Mouse (Mus musculus): ENCODE results near the gene Olfr284. TPM values are rescaled to one million over a fixed set of nuclear protein-coding genes. Genes with fewer than 3 reads are reported as not detected.

Gene Olfr284
- polyA plus RNA-seq, 1 experiment from 2014 or later: not detected

DNA sequence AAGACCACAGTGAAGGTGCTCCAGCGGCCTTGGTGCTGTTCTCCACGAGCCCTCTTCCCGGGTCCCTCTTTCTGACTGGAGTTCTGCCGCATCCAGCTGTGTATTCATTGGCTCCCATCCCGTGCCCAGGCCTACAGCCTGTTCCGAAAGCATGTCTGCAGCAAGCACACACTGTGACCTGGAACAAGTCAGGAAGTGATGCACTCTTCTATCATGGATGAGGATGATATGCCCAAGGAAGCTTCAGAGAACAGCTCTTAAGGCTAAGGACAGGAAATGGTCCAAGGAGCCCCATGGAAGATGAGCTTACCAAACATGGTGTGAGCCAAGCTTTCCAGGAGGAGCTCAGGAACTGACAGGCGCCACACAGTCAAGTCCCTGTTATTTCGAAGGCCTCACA lies 47.1 kb downstream of the Olfr284 start:
- 93% methylated on average over 8 of the region's 8 CpGs for WGBS
- ATAC-seq (ENCODE audit: low FRiP score, low TSS enrichment) (no peak), DNase-seq (no peak)
- no peak overlapping the region for H3K4me2 ChIP-seq (ENCODE audit: low read length)
- H3K27me3 ChIP-seq (ENCODE audit: control insufficient read depth, insufficient read depth, low read length): no peaks in the 10 kb centered on the region
- H3K4me3 ChIP-seq (replicated peaks; ENCODE audit: low read depth, low read length): no peak overlapping the region
- no peak overlapping the region for H3K9ac ChIP-seq (replicated peaks; ENCODE audit: low read length)
- H3K4me1 ChIP-seq (ENCODE audit: control insufficient read depth, insufficient read depth, low read length): no peaks in the 10 kb centered on the region
- H3K9me3 ChIP-seq (ENCODE audit: control insufficient read depth, low read length): no peaks in the 10 kb centered on the region
- no peak overlapping the region for H3K27ac ChIP-seq (replicated peaks; ENCODE audit: low read depth, low read length)
- 0 out of 2 replicates have a peak, but pooled peaks cover 8% of the 10 kb centered on the region for H3K36me3 ChIP-seq (ENCODE audit: control insufficient read depth, insufficient read depth, low read length)

Other genes with a start within 250 kb of the Olfr284 start
- 72.4 and 80.5 TPM in 2 replicates for gene Pfkm, start 248.4 kb downstream of the Olfr284 start, polyA plus RNA-seq (2014; fragmentation: Nextera tagmentation; extraction: Ambion mirVana)
- gene Senp1, start 247.2 kb downstream of the Olfr284 start, polyA plus RNA-seq (2014; fragmentation: Nextera tagmentation; extraction: Ambion mirVana): 26.1 and 27.2 TPM in 2 replicates
- 65.9 and 71.8 TPM in 2 replicates for gene Asb8, start 175.4 kb downstream of the Olfr284 start, polyA plus RNA-seq (2014; fragmentation: Nextera tagmentation; extraction: Ambion mirVana)
- 98.5 and 102 TPM in 2 replicates for gene Ccdc184, start 173.8 kb downstream of the Olfr284 start, polyA plus RNA-seq (2014; fragmentation: Nextera tagmentation; extraction: Ambion mirVana)
- not detected in 2 replicates for gene Olfr288, start 145.4 kb downstream of the Olfr284 start, polyA plus RNA-seq (2014; fragmentation: Nextera tagmentation; extraction: Ambion mirVana)
- gene Gm44579, start 120.0 kb downstream of the Olfr284 start, polyA plus RNA-seq (2014; fragmentation: Nextera tagmentation; extraction: Ambion mirVana): not detected in 2 replicates
- 0.17 TPM in 1 of 2 replicates, not detected in the other for gene Olfr287, start 119.9 kb downstream of the Olfr284 start, polyA plus RNA-seq (2014; fragmentation: Nextera tagmentation; extraction: Ambion mirVana)
- not detected in 2 replicates for gene Olfr286, start 106.5 kb downstream of the Olfr284 start, polyA plus RNA-seq (2014; fragmentation: Nextera tagmentation; extraction: Ambion mirVana)
- gene H1fnt, start 83.7 kb downstream of the Olfr284 start, polyA plus RNA-seq (2014; fragmentation: Nextera tagmentation; extraction: Ambion mirVana): not detected in 2 replicates
- gene Zfp641, start 44.8 kb downstream of the Olfr284 start, polyA plus RNA-seq (2014; fragmentation: Nextera tagmentation; extraction: Ambion mirVana): 7.9 and 11.7 TPM in 2 replicates
- not detected in 2 replicates for gene Olfr285, start 23.6 kb downstream of the Olfr284 start, polyA plus RNA-seq (2014; fragmentation: Nextera tagmentation; extraction: Ambion mirVana)
- not detected in 2 replicates for gene Olfr283, start 40.0 kb upstream of the Olfr284 start, polyA plus RNA-seq (2014; fragmentation: Nextera tagmentation; extraction: Ambion mirVana)
- not detected in 2 replicates for gene Olfr282, start 90.2 kb upstream of the Olfr284 start, polyA plus RNA-seq (2014; fragmentation: Nextera tagmentation; extraction: Ambion mirVana)
- gene Olfr281, start 111.6 kb upstream of the Olfr284 start, polyA plus RNA-seq (2014; fragmentation: Nextera tagmentation; extraction: Ambion mirVana): not detected in 2 replicates
- not detected in 2 replicates for gene OR5BS1P, start 128.9 kb upstream of the Olfr284 start, polyA plus RNA-seq (2014; fragmentation: Nextera tagmentation; extraction: Ambion mirVana)
- not detected in 2 replicates for gene Lalba, start 141.7 kb upstream of the Olfr284 start, polyA plus RNA-seq (2014; fragmentation: Nextera tagmentation; extraction: Ambion mirVana)
- gene Olfr279, start 151.4 kb upstream of the Olfr284 start, polyA plus RNA-seq (2014; fragmentation: Nextera tagmentation; extraction: Ambion mirVana): not detected in 2 replicates
- 125 TPM in 2 replicates for gene Kansl2, start 193.3 kb upstream of the Olfr284 start, polyA plus RNA-seq (2014; fragmentation: Nextera tagmentation; extraction: Ambion mirVana)
- gene Ccnt1, start 229.9 kb upstream of the Olfr284 start, polyA plus RNA-seq (2014; fragmentation: Nextera tagmentation; extraction: Ambion mirVana): 59.7 and 65.8 TPM in 2 replicates
- gene 4930415O20Rik, start 230.0 kb upstream of the Olfr284 start, polyA plus RNA-seq (2014; fragmentation: Nextera tagmentation; extraction: Ambion mirVana): 0.58 TPM in 1 of 2 replicates, not detected in the other

Data from midbrain, embryonic 14.5 days (tissue).